Mouse (Mus musculus): ENCODE data around the gene Olfr1200.

Olfr1200 gene

GRCm38 (mm10) chr2:88770388-88770787, at the start of gene Olfr1200:
Gene Olfr1200, minus strand, starts transcription at chr2:88770488.
- CTCF ChIA-PET: no interaction called here

- CTCF ChIA-PET: no interaction called here
These were observed 43.9 kb upstream of the Olfr1200 start, which contains the start of gene Olfr1202 for GRCm38 (mm10) chr2:88814196-88814595. Gene Olfr1202, plus strand, starts transcription at chr2:88814496.

DNA sequence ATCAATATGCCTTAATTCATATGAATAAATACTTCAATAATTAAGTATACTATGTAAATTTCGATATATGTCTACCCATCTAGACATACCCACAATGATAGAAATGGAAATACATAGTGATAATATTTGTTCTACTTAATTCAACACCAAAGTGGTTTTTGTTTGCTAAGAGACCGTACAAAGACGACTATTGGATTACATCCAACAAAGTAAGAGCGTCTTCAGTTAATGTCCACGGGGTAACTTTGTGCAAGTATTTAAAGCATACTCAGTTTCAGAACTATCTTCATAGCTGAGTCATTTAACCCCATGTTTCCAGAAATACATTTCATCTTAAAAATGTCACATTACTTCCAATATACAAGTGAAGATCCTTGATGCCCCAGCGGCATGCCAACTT, 22.4 kb upstream of the Olfr1200 start, which contains the start of gene Olfr1201:
Olfr1201 (plus strand) TSS at position 301 of the 400 bp plus-strand sequence.
- CTCF ChIA-PET: interaction anchor here (0.7 kb wide), 1 partner anchor 257 kb away, joined by 4 read pairs; no protein-coding TSS in a partner anchor

DNA sequence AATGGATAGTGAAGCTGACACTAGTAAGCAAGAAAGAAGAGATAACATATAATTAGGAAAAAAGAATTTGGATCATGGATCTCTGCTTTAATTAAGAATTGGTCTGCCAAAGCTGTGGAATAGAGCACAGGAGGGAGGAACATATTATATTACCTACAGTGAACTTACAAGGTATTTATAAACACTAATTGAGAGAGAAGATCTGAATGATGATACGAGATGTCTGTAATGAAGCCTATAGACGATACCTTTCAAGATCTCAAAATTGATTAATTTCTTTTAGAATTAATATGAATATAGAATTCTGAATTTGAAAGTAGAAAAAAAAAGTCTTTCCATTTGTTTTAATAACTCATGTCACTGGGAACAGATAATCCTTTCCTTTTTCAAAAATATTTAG, 9.9 kb downstream of the Olfr1200 start, which contains the start of gene Olfr1199:
Olfr1199 (minus strand) TSS at position 101 of the 400 bp plus-strand sequence.
- CTCF ChIA-PET: no interaction called here

DNA sequence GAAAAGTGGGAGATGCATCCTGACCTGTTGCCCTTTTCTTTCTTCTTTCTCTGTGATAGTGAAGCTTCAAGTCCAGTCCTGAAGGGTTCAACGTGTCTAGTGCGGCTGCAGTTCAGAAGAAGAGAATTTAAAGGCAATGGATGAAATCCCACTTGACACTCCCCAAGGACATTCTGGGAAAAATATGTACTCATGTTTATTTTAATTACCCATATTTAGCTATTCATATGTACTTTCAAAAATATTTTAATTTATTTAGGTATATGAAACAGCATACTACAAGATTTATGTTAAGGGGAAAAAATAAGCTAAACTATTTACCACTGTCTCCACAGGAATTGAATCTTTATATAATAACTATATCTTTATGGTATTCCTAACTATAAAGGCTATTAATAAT, 19.0 kb downstream of the Olfr1200 start, which contains the start of gene Olfr1198:
Olfr1198 (minus strand) TSS at position 101 of the 400 bp plus-strand sequence.
- CTCF ChIA-PET: no interaction called here

DNA sequence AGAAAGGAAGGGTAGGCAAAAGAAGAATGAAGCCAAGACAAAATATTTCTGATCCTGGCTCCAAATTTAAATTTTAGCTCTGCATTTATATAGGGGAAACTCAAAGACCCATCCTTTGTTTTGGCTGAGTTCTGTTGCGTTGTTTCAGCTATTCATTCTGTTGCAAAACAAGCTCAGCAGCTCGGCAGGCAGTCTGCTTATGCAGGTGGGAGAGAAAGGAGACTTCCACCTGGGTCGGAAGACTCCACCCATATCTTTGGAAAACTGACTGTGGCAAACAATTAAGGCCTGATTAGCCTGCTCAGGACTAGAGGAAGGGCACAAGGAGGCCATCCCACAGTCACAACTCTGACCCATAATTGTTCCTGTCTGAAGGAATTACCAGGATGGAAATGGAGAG, 26.9 kb downstream of the Olfr1200 start:
- CTCF ChIA-PET: no interaction called here

DNA sequence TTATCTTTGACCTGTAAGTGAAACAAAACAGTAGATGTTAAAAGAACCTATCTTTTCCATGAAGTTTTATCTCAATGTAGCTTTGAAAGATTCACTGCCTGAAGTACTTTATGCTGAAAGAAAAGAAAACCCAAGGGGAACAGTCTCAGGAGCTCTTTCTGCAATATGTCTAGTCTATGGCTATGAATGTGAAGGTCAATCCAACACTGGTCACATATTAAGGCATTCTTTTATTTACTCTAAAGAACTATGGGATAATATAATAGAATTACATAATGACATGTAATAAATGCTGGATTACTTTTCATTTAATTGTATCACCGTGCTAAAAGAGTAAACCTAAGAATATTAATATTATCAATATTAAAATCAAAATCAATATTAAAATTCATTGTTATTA, 38.0 kb downstream of the Olfr1200 start, which contains the start of gene Olfr1197:
Olfr1197 (minus strand) TSS at position 101 of the 400 bp plus-strand sequence.
- CTCF ChIA-PET: no interaction called here

Measured in spleen, embryonic (tissue).